Mouse (Mus musculus) ES-CJ7 (cell line): ENCODE measurements around the gene Rab40c.

Experiments
- DNase-seq: peaks from one replicate; pipeline ENCODE4 v3.0.0; 2011; ENCODE audit warnings: low read depth, low spot score

Rab40c gene

DNA sequence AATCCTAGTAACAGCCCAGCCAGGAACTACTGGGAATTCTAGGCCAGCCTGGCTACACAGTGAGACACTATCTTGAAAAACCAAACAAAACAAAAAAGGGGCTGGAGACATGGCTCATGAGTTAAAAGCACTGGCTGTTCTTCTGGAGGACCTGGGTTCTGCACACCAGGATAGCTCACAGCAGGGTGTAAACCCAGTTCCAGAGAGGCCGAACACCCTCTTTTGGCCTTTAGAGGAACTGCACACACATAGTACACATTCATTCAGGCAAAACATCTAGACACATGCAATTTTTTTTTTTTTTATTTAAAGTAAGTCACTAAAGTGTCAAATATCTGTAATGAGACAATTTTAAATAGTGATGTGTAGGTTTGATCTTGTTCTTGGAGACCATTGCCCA is 19.3 kb downstream of the Rab40c start:
- no peak for DNase-seq

DNA sequence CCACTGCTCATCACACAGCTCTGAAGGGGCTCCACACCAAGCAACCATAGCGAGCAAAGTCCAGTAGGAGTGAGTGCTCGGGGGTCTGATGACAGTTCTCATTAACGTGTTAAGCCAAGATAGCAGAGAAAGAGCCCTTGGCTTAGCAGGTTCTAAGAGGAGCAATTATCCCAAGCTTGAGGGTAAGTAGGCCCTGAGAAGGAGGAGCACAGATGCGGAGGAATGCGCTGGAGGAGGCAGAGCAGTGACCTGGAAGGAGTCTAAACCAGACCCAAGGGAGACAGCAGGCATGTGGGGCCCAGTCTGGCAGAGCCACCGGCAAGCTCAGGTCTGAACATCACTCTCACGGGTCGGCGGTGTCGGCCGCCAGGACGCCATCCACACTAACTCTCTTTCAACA is 23.6 kb downstream of the Rab40c start:
- no peak for DNase-seq

DNA sequence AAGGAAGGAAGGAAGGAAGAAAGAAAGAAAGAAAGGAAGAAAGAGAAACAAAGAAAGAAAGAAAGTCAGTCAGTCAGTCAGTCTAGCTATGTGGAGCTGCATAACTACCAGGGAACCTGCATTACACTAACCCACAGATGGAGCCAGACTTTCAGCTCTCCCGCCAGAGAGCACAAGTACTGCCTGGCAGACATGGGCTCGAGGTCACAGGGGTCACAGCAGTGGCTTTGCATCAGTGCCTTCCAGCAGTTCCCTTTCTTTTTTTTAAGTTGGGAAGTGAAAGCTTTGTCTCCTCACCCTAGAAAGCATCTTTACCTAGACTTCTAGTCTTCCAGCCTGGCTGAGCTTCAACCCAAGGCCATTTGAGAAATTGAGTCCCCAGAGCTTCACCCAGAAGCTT is 24.1 kb downstream of the Rab40c start:
- no peak for DNase-seq

DNA sequence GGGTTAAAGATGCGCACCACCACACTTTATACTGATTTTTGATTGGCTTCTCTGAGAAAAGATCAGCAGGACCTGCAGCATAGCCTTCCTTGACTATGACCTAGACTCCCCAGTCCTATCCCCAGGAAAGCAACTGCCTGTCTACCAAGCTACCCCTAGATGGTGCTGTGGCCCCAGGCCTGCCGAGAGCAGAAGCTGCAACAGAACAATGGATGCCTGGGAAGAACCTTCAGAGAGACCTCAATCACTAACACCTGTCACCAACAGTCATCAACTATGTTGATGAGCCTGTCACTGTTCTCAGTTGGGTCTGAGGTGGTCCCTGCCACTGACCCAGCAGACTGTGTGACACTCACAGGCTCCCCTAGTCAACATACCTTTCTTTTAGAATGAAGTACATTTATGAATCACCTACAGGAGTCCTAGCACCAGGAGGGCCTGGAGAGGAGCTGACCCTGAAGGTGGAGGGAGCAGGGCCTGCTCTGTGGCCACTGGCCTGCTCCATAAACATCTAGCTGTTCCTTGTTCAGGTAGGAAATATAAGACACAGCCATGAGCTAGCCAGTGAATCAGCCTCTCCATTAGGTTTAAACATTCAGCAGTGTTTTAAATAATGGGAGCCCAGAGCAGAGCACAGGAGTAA is 25.4 kb downstream of the Rab40c start:
- peak; percentile 77 for DNase-seq

DNA sequence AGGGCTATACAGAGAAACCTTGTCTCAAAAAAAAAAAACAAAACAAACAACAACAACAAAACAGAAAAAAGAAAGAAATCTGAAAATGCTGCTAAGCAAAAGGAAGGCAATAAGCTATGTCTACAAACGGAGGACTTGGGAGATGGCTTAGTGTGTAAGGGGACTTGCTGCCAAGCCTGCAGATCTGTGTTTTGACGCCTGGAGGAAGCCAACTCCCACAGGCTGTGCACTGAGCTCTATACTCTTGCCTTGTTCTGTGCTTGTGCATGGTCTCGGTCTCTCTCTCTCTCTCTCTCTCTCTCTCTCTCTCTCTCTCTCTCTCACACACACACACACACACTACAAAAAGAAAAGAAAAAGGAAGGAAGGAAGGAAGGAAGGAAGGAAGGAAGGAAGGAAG is 30.7 kb downstream of the Rab40c start:
- no peak for DNase-seq

DNA sequence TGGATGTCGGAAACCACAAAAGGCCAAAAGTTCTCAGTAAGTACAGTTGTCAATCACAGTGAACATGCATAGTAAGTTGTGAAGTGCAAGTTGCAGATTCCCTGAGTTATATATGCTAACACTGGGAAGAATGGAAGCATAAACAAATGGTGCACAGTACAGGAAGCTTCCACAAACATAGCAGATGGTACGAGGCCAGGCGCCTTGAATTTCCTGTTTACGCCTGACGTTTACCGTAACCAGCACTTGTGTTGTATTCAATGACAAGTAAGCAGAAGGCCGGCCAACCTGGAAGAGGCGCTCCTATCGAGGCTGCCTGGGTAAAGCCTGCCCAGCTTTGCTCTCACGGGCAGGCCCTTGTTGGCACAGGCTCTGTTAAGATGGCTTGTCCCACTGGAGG is 32.1 kb downstream of the Rab40c start:
- DNase-seq: no peak

DNA sequence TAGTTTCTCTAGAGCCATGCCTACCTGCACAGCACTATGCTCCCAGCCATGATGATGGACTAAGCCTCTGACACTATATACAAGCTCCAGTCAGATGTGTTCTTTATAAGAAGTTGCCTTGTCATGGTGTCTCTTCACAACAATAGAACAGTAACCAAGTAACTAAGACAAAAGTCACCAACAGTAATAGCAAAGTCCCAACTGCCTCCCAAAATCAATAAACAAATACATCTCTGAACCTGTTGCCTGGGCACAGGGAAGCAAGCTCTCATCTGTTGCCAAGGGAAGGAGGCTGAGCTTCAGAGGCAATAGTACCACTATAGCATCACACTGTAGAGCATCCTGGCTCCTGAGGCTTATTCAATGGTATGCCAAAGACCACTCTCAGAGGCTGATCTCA is 32.7 kb downstream of the Rab40c start:
- no peak for DNase-seq

DNA sequence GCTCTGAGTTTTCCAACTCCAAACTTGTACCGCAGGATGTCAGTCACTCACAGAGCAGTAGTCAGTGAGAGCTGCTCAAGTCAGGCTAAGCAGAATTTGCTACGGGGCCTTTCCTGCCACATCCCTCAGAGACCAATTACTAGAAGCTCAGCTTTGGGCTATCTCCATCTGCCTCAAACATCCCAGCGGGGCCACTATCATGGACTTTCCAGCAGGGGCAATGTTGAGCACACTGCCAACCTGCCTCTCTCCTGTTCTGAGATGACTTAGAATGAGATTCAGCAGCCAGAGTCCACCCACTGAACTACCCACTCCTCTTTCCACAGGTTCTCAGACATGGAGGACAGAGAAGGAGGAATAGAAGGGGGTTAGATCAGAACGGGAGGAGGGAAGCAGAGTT is 33.9 kb downstream of the Rab40c start:
- peak; percentile 67 for DNase-seq

DNA sequence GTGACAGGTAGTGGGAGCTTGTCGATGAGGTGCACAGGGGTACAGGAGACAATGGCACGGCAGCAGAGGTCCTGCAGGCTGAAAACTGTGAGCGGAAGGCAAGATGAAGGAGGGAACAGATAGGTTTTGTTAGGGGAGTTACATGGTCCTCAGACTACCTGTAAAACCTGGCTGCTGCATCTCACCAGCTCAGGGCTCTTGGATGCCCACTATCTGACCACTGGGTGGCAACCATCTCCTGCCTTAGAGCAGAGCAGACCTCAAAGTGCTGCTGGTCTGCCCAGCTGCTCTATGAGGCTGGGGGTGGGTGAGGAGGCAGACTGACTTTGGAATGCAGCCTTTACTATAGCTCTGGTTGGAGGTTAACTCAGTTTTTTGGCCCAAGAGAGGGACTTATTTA is 35.7 kb downstream of the Rab40c start:
- no peak for DNase-seq

DNA sequence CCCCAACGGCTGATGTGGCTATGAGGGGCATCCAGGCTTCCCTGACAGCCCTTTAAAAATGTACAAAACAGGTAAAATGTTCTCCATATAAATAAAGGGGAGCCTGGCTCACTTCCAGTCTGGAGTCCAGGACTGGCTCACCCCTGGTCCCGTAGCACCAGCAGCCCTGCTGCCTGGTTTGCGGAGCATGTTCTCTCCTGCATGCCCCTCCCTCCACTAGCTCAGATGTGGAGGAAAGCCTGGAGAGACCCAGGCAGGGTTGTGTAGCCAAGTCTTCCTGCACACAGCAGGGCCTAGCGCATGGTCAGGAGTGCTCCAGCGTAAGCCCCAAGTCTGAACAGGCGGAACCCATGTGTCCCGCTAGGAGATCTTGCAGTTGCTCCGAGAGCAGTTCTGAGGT is 36.3 kb downstream of the Rab40c start:
- no peak for DNase-seq

DNA sequence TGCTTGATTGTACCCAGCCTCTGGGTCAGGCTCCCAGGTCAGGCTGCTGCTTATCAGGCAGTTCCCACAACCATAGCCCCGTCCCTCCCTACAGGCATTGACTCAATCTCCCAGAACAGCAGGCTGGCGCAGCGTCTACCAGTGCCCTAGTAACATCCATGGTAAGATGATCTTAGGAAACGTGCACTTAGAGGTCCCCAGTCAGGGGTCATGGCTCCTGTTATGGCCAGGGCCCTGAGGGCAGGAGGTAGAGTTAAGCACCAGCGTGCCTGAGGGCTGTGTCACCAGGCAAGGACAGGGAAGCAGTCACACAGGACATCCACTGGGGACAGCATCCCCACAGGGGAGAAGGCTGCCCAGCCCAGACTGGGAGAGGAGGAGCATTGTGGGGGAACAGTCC is 37.2 kb downstream of the Rab40c start:
- no peak for DNase-seq

DNA sequence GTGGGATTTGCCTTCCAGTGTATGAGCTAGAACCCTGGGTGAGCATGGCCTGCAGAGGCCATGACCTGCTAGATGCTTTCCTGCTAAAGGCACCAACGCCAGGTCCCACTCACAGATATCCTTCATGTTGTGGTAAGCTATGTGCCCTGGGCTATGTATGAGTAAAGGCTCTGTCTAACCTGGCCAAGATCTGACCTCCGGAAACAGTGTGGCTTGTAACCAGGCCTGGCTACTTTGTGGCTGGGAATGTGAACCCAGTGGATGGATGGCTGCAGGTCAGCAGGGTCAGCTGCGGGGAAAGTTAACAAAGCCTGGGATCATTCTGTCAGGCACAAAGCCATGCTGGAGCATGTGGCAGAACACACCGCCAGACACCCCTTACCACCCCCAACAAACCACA is 37.8 kb downstream of the Rab40c start:
- no peak for DNase-seq

DNA sequence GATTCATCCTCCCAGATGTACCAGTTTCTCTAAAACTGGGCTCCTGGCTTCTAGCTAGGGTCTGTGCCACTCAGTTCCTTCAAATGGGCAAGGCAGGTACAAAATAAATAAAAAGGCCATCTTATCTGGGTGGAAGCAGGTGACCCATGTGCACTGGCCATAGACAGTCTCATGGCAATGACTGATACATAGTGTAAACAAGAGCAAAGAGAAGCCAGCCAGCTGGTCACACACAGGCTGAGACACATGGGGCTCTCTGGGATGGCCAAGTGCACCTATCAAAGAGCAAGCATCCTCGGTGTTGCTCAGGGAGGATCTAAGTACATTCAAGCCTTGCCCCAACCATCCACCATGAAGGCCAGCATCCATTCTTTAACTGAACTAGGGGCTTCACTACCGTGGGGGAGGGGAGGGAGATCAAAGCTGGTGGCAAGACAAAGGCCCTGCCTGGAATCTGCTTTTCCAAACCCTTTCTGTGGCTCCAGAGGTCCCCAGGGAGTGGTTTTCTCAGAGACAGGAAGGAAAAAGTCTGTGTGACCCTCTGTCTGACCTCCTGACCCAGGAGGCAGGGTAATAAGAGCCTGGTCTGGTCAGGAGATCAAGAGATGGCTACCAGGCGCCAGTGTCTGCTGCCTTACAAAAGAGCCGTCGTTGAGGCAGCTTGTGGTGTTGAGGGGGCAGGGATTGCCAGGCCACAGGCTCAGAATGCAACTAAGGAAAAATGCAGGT is 38.5 kb downstream of the Rab40c start:
- DNase-seq: peak; percentile 73

DNA sequence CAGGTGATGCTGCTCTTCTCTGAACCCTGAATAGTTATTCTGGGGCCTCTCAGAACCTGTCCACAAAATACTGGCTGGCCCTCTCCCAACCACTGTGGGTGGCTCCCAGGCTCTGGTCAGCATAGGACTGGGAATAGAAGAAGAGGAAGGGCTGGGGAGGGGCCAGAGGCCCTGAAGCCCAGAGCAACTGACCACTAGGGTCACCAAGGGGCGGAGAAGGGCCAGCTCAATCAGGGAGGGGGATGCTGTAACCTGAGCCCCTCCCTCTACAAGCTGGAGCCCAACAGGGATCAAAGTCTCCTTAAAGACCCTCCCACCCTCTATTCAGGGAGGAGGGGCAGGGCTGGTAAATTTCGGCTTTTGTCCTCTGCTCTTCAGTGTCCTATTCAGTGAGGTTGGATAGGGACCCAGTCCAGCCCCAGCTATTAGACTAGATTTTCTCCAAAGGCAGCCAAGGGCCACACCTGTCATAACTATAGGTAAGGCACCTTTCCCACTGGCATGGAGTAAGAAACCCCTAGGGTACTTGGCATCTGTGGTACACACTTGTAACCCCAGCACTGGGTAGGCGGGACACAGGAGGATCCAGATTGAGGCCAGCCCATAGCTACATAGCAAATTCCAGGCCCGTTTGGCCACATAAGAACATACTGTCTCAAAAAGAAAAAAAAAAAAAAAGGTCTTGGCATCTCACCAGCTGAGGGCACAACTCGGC is 39.2 kb downstream of the Rab40c start, which contains the start of gene Wfikkn1:
Gene Wfikkn1, minus strand, starts transcription at position 663 of the 715 bp plus-strand sequence.
- no peak for DNase-seq

DNA sequence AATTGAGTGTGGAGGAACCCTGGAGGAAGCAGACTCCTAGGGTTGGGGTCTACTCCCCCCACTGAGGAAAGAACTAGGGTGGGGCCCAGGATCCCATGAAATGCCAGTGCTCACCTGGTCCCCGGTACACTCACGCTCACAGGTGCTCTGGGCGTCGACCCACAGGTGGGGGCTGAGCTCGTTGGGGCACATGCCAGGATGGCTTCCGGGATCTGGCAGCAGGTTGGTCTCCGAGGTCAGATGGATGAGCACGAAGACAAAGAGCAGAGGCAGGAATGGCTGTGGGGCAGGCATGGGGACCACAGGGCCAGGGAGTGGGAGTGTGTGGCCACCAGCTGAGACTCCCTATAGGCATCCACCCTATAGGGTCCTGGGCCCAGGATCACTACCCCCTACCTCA is 39.8 kb downstream of the Rab40c start:
- DNase-seq: no peak

DNA sequence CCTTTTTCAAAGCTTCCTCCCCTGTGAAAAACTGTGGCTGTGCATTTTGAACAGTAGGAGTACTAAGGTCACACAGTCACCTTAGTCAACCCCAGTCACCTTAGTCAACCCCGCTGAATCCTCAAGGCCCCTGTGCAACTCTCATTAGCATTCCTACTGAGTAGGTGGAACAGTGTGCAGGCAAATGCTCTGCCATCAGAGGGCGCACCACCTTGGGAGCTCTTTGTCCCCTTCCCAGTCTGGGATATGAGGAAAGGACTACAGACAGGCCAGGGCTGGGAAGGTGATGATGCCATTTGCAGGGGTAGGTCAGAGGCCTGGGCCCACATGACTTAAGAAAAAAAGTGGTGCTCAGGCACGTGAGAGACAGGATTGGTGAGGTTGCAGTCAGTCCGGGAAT is 40.3 kb downstream of the Rab40c start:
- DNase-seq: peak; percentile 90

DNA sequence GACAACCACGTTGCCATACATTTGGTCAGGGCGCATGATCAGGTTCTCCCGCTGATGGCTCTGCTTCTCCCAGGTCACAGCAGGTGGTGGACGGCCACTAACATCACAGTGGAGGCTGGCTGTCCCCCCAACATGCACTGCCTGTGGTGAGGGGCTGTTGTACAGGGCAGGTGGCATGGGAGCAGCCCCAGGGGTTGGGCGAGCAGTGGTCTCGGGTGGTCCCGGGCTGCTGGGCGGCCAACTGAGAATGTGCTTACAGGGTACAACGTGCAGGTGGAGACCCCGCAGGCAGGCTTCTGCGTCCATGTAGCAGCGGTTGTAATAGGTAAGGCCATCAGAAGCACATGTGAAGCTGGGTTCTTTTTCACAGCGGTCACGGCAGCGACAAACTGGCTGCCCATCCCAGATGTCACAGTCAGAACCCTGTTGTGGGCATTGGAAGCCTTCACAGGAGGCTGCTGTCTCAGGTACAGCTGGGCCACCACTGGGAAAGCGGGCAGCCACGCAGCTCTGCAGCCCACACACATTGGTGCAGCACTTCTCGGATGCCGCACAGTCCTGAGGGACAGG is 40.8 kb downstream of the Rab40c start:
- DNase-seq: no peak

DNA sequence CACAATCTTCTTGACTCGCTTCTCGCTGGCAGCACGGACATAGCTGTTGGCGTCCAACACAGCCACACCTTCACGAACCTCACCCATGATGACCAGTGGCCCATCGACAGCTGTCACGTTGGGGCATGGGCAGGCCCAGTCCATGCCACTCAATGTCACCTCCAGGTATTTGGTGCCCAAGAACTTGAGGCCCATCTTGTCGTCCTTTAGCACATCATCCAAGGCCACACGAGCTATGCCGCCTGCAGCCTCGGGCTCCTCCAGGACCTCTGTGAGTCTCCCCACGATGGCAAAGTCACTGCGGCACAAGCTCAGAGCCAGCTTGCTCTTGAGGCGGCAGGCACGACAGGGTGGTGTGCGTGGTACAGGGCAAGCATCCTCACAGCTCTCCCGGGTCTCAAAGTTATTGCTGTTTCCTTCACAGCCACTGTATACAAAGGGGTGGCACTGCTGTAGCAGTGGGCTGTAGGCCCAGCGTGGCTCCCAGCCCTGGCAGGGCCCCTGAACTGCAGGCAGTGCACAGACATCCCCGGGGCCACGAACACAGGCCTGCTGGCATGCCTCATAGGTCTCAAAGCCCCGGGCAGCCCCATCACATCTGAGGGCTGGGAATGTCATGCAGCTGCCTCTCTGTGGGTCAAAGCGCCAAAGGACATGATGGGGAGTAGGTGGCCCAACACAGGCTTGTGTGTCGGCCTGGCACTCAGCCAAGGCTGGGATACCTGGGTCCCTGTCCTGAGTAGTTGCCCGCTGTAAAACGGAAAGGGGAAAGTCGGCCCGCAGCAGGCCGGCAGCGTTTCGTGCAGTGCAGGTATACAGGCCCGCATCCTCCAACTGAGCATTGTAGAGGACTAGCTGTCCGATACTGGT is 41.6 kb downstream of the Rab40c start:
- DNase-seq: no peak

DNA sequence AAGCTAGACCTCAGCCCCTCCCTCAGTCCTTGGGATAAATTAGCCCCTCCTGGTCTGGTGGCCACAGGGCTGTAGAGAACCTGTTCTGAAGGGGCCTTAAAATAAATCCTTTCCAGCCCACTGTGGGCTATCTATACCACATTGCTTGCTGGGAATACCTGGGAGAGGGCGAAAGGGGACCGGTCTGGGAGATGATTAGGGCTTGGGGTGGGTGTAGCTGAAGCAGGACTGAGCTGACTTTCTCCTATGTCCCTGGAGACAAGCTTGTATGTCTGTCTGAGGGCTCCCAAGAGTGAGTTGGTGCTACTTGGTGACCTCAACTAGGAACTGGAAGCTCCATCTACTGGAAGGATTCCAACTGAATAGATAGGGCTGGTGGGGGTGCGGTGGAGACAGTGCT is 42.5 kb downstream of the Rab40c start:
- no peak for DNase-seq

DNA sequence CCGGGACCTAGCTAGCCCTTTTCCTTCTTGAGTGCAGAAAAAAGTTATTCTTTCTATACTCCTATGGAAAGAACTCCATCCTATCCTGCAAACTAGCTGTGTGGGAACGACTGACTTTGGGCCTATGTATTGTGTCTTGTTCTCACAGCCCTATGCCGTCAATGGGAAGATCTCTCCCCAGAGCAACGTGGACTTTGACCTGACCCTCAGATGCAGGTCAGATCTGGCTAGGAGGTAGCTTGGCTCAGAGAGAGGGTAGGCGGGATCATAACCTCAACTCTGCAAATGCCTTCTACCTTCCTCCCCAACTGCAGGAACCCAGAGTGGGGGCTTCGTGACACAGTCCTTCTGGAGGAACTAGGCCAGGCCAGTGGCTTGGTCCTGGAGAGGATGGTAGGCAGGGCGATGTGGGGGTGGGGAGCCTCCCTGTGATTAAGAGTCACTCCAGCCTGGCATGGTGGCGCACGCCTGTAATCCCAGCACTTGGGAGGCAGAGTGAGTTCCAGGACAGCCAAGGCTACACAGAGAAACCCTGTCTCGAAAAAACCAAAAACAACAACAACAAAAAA is 43.1 kb downstream of the Rab40c start:
- no peak for DNase-seq
